Mouse (Mus musculus): ENCODE measurements at regions not wholly inside any gene's neighbourhood (a gene's known extent, or its start where the extent isn't known, plus 50 kb on each side); places are given as distances from the start of the nearest gene placed in this dataset.

GRCm38 (mm10) chr4:142452614-142453013 is 213.4 kb upstream of the Kazn start:
- no peak for DNase-seq

- DNase-seq, result no peak
These were observed 211.7 kb upstream of the Kazn start for GRCm38 (mm10) chr4:142450884-142451283.

DNA sequence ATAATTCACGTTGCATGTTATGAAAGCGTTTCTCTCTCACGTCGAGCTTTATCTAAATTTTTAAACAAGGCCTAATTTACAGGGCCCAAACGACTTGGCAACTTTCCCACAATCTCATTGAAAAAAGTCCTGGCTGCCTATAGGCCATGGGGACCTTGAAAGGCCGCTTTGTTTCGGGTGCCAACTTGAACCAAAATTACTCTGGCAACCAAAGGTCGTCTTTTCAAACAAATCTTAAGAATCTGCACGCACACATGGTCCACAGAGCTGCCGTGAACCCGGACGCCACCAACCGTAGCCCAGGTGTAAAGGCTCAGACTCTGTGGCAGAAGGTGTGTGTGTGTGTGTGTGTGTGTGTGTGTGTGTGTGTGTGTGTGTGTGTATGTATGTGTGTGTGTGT is 210.5 kb upstream of the Kazn start:
- no peak for DNase-seq

- DNase-seq, result no peak
These were observed 210.0 kb upstream of the Kazn start for GRCm38 (mm10) chr4:142449198-142449702.

DNA sequence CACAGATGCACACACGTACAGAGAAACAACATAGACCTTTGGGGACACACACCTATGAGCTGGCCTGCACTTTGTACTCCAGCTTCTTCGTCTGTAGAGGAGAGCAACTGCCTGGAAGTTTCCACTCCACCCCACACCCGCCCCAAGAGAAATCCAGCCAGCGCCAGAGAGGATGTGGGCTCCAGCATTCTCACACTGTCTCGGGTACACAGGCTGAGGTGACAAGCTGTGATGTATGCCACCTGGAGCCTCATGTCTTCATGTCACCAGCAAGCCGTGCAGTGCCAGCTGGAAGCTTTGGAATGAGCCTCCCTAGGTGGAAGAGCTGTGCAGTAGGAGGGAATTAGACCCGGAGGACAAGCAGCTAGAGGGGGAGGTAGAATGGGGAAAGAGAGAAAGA is 208.3 kb upstream of the Kazn start:
- no peak for DNase-seq

GRCm38 (mm10) chr4:142441045-142441444 is 201.8 kb upstream of the Kazn start:
- DNase-seq, result no peak

GRCm38 (mm10) chr4:142439450-142440183 is 200.4 kb upstream of the Kazn start:
- no peak for DNase-seq

DNA sequence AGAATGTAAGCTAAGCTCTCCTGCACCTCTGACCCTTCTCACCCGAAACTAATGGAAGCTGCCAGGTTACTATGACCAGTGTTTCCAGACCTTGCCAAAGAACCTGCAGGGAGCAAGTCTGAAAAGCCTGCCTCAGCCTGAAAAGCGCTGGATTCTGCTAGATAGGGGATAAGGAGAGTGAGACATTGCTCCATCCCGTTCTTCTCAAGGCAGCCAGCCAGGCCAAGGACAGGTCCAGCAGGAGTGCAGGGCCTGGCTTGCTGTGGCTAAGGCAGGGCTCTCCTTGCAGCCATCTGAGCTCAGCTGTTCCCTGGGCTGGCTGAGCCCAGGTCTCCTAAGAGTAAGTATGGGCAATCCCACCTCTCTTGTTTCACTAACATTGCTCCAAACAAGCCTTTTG is 185.4 kb upstream of the Kazn start:
- DNase-seq, result peak; percentile 12

GRCm38 (mm10) chr4:142420427-142420826 is 181.2 kb upstream of the Kazn start:
- DNase-seq, result no peak

DNA sequence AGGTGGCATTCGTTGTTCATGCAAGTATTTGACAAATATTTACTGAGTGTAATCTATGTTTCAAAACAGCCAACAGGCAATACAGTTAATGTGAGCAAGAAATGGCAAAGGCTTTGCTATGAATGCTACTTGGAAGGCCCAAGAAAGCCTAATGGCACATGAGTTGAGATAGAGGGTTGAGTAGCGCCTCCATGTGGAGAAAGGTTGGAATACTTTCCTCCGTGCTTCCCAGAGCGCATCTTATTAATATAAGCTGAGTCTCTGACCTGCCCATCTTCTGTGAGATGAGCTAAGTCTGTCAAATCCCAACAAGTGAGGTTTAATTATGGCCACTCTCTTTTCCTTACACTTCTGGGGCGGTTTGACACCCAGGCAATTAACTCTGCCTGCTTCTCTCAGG is 175.7 kb upstream of the Kazn start:
- DNase-seq, result no peak

DNA sequence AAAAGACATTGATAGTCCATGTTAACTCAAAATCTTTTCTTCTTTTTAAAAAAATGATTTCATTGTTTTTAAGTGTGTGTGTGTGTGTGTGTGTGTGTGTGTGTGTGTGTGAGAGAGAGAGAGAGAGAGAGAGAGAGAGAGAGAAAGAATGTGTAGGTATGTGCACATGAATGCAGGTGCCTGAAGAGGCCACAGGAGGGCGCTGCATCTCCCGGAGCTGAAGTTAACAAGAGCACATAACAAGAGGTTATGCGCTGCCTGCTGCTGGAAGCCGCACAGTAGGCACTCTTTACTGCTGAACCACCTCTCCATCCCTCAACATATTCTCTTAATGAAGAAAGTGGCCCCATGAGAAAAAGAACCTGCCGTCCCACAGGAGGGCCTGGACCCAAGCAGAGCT is 172.6 kb upstream of the Kazn start:
- DNase-seq, result no peak

- DNase-seq, result peak; percentile 26
These were observed 171.7 kb upstream of the Kazn start for GRCm38 (mm10) chr4:142410596-142411573.

DNA sequence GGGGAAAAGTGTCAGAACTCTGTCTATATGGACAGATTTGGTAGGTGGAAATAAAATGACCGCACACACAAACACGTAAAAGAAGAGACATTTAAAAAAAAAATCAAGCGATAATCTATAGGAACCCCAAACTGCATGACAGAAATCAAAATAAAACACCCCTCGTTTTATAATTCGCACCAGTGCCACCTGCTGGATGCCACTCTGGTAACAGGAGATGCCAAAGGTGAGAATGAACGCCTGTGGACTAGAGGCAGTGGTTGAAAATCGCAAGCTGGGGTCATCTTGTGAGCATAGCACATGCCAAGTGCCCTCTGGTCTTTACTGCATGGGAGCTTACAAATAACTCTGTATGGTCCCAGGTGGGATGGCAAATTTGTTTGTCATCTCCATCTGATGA is 158.7 kb upstream of the Kazn start:
- no peak for DNase-seq

- DNase-seq, result peak; percentile 24
These were observed 153.7 kb upstream of the Kazn start for GRCm38 (mm10) chr4:142392924-142393323.

DNA sequence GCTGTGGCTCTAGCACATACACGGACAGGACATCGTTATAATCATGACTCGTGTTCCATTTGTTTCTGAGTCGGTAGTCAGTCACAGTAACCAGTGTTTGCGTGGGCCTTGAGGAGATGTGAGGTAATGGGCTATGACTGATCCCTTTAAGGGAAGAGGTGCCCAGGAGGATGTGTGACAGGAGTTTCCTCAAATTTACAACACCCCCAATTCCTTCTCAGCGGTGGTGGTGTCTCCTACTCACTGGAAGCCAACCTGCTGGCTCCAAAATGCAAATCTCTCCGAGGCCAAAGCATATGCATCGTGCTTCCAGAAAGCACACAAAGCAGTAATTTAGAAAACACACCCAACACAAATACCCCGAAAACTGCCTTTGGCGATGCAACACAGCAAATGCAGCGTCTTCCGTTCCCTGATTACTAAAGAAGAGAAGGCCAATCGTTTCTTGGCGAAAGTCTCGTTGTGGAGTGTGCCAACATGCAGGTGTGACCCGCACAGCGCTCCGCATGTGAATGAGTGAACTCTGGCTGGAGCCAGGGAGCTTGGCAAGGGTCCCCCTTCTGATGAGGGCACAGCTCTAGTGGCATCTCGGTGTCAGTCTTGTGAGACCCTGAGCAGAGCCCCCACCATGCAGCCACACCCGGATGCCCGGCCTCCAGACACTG is 151.5 kb upstream of the Kazn start:
- DNase-seq, result no peak

DNA sequence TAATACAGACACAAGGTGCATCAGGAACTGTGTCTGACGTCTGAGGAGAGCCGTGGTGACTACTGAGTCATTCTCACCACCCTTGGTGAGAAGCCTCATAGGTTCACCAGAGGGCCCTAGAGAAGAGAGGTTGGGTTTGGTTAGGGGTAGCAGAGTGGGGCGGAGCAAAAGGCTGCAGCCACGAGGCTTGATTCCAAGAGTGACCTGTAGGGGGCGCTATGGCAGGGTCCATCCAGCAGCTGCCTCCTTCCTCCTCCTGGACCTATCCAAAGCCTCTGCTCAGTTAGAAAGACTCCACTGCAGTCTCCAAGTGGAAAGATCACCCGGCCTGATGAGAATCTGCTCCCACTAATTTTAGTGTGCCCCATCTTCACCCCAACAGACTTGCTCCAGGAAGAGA is 149.3 kb upstream of the Kazn start:
- DNase-seq, result no peak

GRCm38 (mm10) chr4:142381168-142381567 is 142.0 kb upstream of the Kazn start:
- DNase-seq, result no peak

GRCm38 (mm10) chr4:142378452-142378851 is 139.3 kb upstream of the Kazn start:
- DNase-seq, result no peak

DNA sequence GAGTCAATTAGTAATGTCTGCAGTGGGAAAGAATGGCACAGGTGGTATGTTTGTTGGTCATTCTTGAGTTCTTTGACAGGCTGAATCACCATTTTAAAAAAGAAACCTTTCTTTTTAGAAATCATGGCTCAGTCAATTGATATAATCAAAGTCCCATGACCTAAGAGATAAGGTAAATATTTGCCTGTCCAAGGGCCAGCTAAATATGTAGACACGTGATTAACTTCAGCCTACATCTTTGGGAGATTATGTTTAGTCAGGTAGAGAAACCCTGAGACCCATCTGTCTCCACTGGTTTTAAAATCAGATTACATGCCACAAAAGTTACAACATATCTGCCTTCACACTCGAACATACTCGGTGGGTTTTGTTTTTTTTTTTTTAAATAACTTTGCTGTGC is 128.6 kb upstream of the Kazn start:
- DNase-seq, result no peak

GRCm38 (mm10) chr4:142362071-142362470 is 122.9 kb upstream of the Kazn start:
- DNase-seq, result no peak

DNA sequence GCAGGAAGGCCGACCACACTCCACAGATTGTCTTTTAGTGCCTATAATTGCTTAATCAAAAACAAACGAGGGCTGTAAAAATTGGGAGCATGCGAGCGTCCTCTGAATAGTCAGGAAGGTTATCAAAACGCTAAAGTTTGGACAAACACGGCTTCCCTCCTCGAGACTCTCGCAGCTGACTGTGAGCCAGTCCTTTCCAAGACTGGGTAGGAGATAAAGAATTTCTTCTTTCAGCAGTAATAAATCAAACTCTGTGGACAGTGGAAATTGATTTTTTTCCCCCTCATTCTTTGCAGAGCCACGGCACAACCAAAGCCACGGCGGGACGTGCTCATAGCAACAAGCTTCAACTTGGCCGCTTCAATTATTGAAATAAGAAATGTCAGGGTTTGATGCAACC is 119.7 kb upstream of the Kazn start:
- DNase-seq, result no peak

DNA sequence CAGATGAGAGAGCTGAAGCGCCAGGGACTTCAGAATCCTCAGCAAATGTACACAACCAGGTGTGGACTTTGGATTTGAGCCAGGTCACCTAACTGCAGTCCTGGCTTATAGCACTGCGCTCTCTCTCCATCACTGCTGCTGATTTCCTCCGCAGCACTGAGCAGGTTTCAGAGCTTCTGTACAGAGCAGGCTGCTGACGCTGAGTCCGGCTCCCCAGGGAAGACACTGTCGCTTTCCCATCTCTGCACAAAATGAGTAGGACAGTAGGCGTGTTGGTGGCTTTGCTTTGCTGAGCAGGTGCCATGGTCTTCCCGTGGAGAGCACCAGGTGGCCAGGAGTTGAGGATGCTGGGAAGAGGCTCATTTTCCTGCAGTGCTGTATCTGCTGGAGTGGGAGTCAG is 116.2 kb upstream of the Kazn start:
- no peak for DNase-seq

- no peak for DNase-seq
These were observed 114.3 kb upstream of the Kazn start for GRCm38 (mm10) chr4:142353526-142353925.

All from cerebellum, adult 11 months (tissue).